In the genomic region with DNA sequence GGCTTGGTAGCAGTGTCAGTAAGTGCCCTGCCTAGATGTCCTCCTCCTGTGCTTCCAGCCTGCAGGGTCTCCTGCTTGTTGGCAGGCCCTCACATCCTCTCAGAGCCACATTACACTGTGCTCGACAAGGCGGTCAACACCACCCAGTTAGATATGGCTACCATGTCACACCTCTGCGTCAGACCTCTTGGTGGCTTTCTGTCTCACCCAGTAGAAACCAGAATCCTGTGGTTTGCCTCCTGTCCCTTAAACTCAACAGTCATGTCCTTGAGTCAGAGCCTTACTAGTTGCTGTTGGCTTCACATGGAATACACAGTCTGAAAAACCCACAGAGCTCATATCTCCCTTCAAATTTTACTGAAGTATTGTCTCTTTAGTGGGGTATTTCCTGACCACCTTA, we compare ENCODE assay signal across 17 mouse cellular contexts.
"Had no signal": no experiment of that assay in that cellular context is flagged by ENCODE, and none has a peak within 500 bp of the region (broad histone marks: within the 10 kb centered on the region; RNA-seq: fewer than 3 reads in every experiment).

No protein-coding gene starts in this region.

- H3K4me3 ChIP-seq: liver, embryonic 13.5 days; liver, embryonic 15.5 days; lung, embryonic 15.5 days; midbrain, embryonic 13.5 days; midbrain, embryonic 15.5 days; myocyte; neural tube, embryonic 12.5 days had no signal

- DNase-seq: liver, embryonic 13.5 days; liver, postnatal 0 days; lung, adult 2 months; lung, postnatal 14 days; lung, postnatal 36 days; right cerebral cortex, postnatal 14 days; spleen, adult 18-20 months; thymus, adult 18-20 months; thymus, postnatal 14 days; thymus, postnatal 36 days had no signal

- H3K27me3 ChIP-seq: liver, embryonic 13.5 days; liver, embryonic 15.5 days; lung, embryonic 15.5 days; midbrain, embryonic 13.5 days; midbrain, embryonic 15.5 days; neural tube, embryonic 12.5 days had no signal

- H3K4me1 ChIP-seq: midbrain, embryonic 13.5 days; midbrain, embryonic 15.5 days; neural tube, embryonic 12.5 days had no signal

- H3K36me3 ChIP-seq: liver, embryonic 13.5 days; lung, embryonic 15.5 days; midbrain, embryonic 13.5 days; midbrain, embryonic 15.5 days; neural tube, embryonic 12.5 days had no signal

- ATAC-seq: liver, postnatal 0 days; lung, postnatal 0 days; midbrain, embryonic 13.5 days; midbrain, embryonic 15.5 days had no signal

- H3K9me3 ChIP-seq: liver, embryonic 13.5 days; liver, embryonic 15.5 days; lung, embryonic 15.5 days; midbrain, embryonic 13.5 days; midbrain, embryonic 15.5 days; neural tube, embryonic 12.5 days had no signal
